Mouse (Mus musculus) bone marrow, adult 2 months (tissue): Measurements from ENCODE around the gene Dennd2c.

ENCODE experiments used
- CTCF ChIP-seq: fragments of 200-500 bp; IDR thresholded peaks from 2 replicates; pipeline ENCODE4 v1.5.1; 2011; ENCODE audit warnings: low read length, control low read depth; ENCODE audit not compliant: control insufficient read depth, insufficient read depth
- POLR2A ChIP-seq: fragments of 200-500 bp; IDR thresholded peaks from 2 replicates; pipeline ENCODE4 v1.6.1; 2011; ENCODE audit warnings: low read depth, mild to moderate bottlenecking, control low read depth, low read length, borderline replicate concordance; ENCODE audit not compliant: control insufficient read depth

GRCm38 (mm10) chr3:103076476-103076875 is 25.9 kb upstream of the Dennd2c start:
- TF ChIP-seq CTCF (no peak), POLR2A (no peak)
